Mouse (Mus musculus) lung, adult 2 months (tissue): ENCODE measurements at regions not wholly inside any gene's neighbourhood (a gene's known extent, or its start where the extent isn't known, plus 50 kb on each side); places are given as distances from the start of the nearest gene placed in this dataset.
"Not testable (repeated sequence)": the region's sequence is repeated elsewhere in the genome, so short reads cannot be mapped to it uniquely, and the experiment has no call there.

ENCODE experiments used
- DNase-seq: peaks from one replicate; pipeline ENCODE4 v3.0.0; 2022
- H3K4me1 ChIP-seq: fragments of 200-500 bp; 2 replicates; pipeline ENCODE4 v1.6.1; 2011; ENCODE audit warnings: low read length; ENCODE audit not compliant: control insufficient read depth, insufficient read depth
- H3K4me3 ChIP-seq: fragments of 200-500 bp; replicated peaks from 2 replicates; pipeline ENCODE3; 2011; ENCODE audit warnings: low read depth, mild to moderate bottlenecking, control low read depth, low read length; ENCODE audit errors: extremely low read depth
- CTCF ChIP-seq: fragments of 200-500 bp; IDR thresholded peaks from 2 replicates; pipeline ENCODE4 v1.5.1; 2011; ENCODE audit warnings: mild to moderate bottlenecking, low read length, control low read depth; ENCODE audit not compliant: insufficient read depth
- POLR2A ChIP-seq: fragments of 200-500 bp; IDR thresholded peaks from 2 replicates; pipeline ENCODE4 v1.6.1; 2011; ENCODE audit warnings: low read depth, mild to moderate bottlenecking, control low read depth, low read length, borderline replicate concordance; ENCODE audit errors: extremely low read depth
- WGBS: fragments of 180-500 bp; shearing (Covaris S2); methylation state at CpG from one replicate; pipeline ENCODE4 v1.1.7; 2018; 5-methylcytosine and 5-hydroxymethylcytosine counted together

- not testable (repeated sequence) for H3K4me1 ChIP-seq, H3K4me3 ChIP-seq, DNase-seq
- no CpG with 5 or more reads among the region's 6 CpGs for WGBS
Measured at GRCm38 (mm10) chr12:82056782-82057611, 112.1 kb upstream of the Sipa1l1 start.

- H3K4me1 ChIP-seq: peaks cover 2% of the 10 kb centered on the region; the same call in 1 of the 2 replicates
- 69% methylated on average over 4 of the region's 4 CpGs for WGBS
- DNase-seq: no peak
- no peak overlapping the region for H3K4me3 ChIP-seq
- TF ChIP-seq CTCF (no peak), POLR2A (no peak)
Measured at GRCm38 (mm10) chr12:82064986-82065385, 104.1 kb upstream of the Sipa1l1 start.

DNA sequence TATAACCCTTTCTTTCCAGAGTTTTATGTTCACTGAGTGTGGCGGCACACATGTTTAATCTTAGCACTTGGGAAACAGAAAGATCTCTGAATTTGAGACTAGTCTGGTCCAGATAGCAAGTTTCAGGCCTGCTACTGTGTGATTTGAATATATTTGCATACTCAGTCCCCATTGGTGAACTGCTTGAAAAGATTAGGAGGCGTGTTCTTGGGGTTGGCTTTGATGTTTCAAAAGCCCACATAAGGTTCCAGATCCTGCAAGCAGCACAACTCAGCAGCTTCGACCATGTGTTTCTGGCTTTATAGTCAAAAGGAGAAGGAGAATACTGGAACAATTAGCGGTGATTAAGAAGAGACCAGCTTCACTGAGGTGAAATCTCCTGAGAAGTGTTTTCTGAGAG, 102.3 kb upstream of the Sipa1l1 start:
- 52% methylated on average over 4 of the region's 4 CpGs for WGBS
- Histone ChIP-seq H3K4me1 (peaks cover 2% of the 10 kb centered on the region; the same call in 1 of the 2 replicates), H3K4me3 (no peak overlapping the region)
- TF ChIP-seq CTCF (no peak), POLR2A (no peak)
- DNase-seq: no peak

GRCm38 (mm10) chr12:82069621-82070020, 99.5 kb upstream of the Sipa1l1 start:
- Histone ChIP-seq H3K4me1 (peaks cover 2% of the 10 kb centered on the region; the same call in 1 of the 2 replicates), H3K4me3 (no peak overlapping the region)
- no peak for DNase-seq
- WGBS: 85% methylated on average over 9 of the region's 9 CpGs
- TF ChIP-seq POLR2A (no peak), CTCF (no peak)

GRCm38 (mm10) chr12:82072810-82073465, 96.2 kb upstream of the Sipa1l1 start:
- WGBS: 63% methylated on average over 13 of the region's 13 CpGs
- TF ChIP-seq CTCF (no peak), POLR2A (no peak)
- Histone ChIP-seq H3K4me3 (no peak overlapping the region), H3K4me1 (no peaks in the 10 kb centered on the region)
- DNase-seq: no peak

GRCm38 (mm10) chr12:82075479-82076221, 93.5 kb upstream of the Sipa1l1 start:
- DNase-seq: no peak
- no peak overlapping the region for H3K4me3 ChIP-seq
- TF ChIP-seq CTCF (no peak), POLR2A (no peak)
- 65% methylated on average over 13 of the region's 13 CpGs for WGBS
- H3K4me1 ChIP-seq: no peaks in the 10 kb centered on the region

- H3K4me1 ChIP-seq: no peaks in the 10 kb centered on the region
- 64% methylated on average over 8 of the region's 8 CpGs for WGBS
- TF ChIP-seq POLR2A (no peak), CTCF (no peak)
- no peak overlapping the region for H3K4me3 ChIP-seq
- no peak for DNase-seq
Measured at GRCm38 (mm10) chr12:82076766-82077165, 92.4 kb upstream of the Sipa1l1 start.

DNA sequence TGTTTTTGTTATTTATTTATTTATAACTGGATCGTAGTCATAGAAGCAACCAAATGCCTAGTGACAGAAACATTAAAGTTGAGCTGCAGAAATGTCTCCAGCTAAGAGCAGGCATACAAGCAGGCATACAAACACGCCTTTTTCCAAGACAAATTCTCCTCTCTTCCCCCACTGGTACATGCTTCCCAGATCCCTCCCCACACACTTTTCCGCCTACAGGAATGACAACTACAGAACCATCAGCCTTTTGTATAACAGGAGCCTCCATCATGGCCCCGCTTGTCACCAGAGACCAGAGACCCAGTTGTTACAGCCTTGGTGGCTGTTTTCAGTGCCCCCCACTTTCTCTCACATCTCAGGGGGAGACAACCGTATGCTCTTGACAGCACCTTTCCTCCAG, 91.2 kb upstream of the Sipa1l1 start:
- WGBS: 86% methylated on average over 5 of the region's 5 CpGs
- DNase-seq: no peak
- no peak overlapping the region for H3K4me3 ChIP-seq
- TF ChIP-seq POLR2A (no peak), CTCF (no peak)
- no peaks in the 10 kb centered on the region for H3K4me1 ChIP-seq

GRCm38 (mm10) chr12:82078740-82079139, 90.4 kb upstream of the Sipa1l1 start:
- no peak for DNase-seq
- H3K4me3 ChIP-seq: no peak overlapping the region
- TF ChIP-seq CTCF (no peak), POLR2A (no peak)

More at GRCm38 (mm10) chr12:82078740-82079139, 90.4 kb upstream of the Sipa1l1 start:
- H3K4me1 ChIP-seq: no peaks in the 10 kb centered on the region
